Comparison of ENCODE assay signal across 8 mouse cellular contexts in genomic region chr2:30445312-30445711, GRCm38 (mm10). TPM values are rescaled to one million over a fixed set of nuclear protein-coding genes. Genes with fewer than 3 reads are reported as not detected.
DNase-seq lines count a peak whose midpoint lies in the region; ATAC-seq lines count a peak whose summit lies in the region.

No protein-coding gene starts in this region.

- H3K27ac ChIP-seq in heart, embryonic 15.5 days: peak overlapping the region; percentile 100
- H3K27ac ChIP-seq in limb, embryonic 13.5 days: peak overlapping the region; percentile 72

- peak overlapping the region; percentile 25 for H3K9ac ChIP-seq in heart, embryonic 15.5 days
- peak overlapping the region; percentile 54 for H3K9ac ChIP-seq in limb, embryonic 13.5 days

- peak; percentile 24 for DNase-seq in adrenal gland, adult 2 months
- no peak for DNase-seq in adrenal gland, postnatal 4 days (ENCODE audit: low spot score in 2 of 2)
- peak; percentile 90 for DNase-seq in Muller cell, postnatal 12 days (ENCODE audit: inconsistent ontology term)
- DNase-seq in testis, postnatal 14 days (ENCODE audit: low spot score): peak; percentile 64
- DNase-seq in right cerebral cortex, postnatal 4 days: no peak

- peaks cover 25% of the 10 kb centered on the region for H3K36me3 ChIP-seq in heart, embryonic 15.5 days
- H3K36me3 ChIP-seq in limb, embryonic 13.5 days: peaks cover 71% of the 10 kb centered on the region

- WGBS in heart, embryonic 15.5 days: 35% methylated on average over 2 of the region's 2 CpGs
- WGBS in limb, embryonic 13.5 days: 25% methylated on average over 2 of the region's 2 CpGs

- ATAC-seq in heart, embryonic 15.5 days (replicated peaks; ENCODE audit: insufficient number of reproducible peaks, insufficient read depth, low FRiP score, low read depth): no peak
- no peak for ATAC-seq in limb, embryonic 13.5 days (ENCODE audit: low FRiP score, low read depth)
- ATAC-seq in CD4-positive, CD25-positive, alpha-beta regulatory T cell, adult 4 months: no peak

- H3K27me3 ChIP-seq in heart, embryonic 15.5 days: no peaks in the 10 kb centered on the region
- H3K27me3 ChIP-seq in limb, embryonic 13.5 days: no peaks in the 10 kb centered on the region

- peak overlapping the region; percentile 18; the same call in 1 of the 2 replicates for H3K4me2 ChIP-seq in heart, embryonic 15.5 days
- H3K4me2 ChIP-seq in limb, embryonic 13.5 days (replicated peaks): peak overlapping the region; percentile 4; the same call in 1 of the 2 replicates

- no peak overlapping the region for H3K4me3 ChIP-seq in heart, embryonic 15.5 days
- H3K4me3 ChIP-seq in limb, embryonic 13.5 days: no peak overlapping the region

- peaks cover 75% of the 10 kb centered on the region for H3K4me1 ChIP-seq in heart, embryonic 15.5 days (replicated peaks)
- H3K4me1 ChIP-seq in limb, embryonic 13.5 days: peaks cover 61% of the 10 kb centered on the region

- 0 out of 2 replicates have a peak, but pooled peaks cover 6% of the 10 kb centered on the region for H3K9me3 ChIP-seq in heart, embryonic 15.5 days (replicated peaks)
- peaks cover 4% of the 10 kb centered on the region for H3K9me3 ChIP-seq in limb, embryonic 13.5 days

RNA-seq across cellular contexts. Expression of gene Ier5l, which starts 28.7 kb away (rescaled TPM):
- total RNA-seq in adrenal gland, adult 2 months (2021): 1 to 10 TPM; 2.4 to 7.8 TPM
- 30.6 and 39.4 TPM in 2 replicates for polyA plus RNA-seq in adrenal gland, adult 2 months (2012; rRNA removed)
- 10 to 100 TPM; 10.6 to 11.6 TPM for total RNA-seq in adrenal gland, postnatal 4 days (2021)
- polyA plus RNA-seq in heart, embryonic 15.5 days (2015; fragmentation: Nextera tagmentation; extraction: Ambion mirVana): 1.7 and 2.0 TPM in 2 replicates
- polyA plus RNA-seq in limb, embryonic 13.5 days (2015; fragmentation: Nextera tagmentation; extraction: Ambion mirVana): 2.9 and 3.0 TPM in 2 replicates
- polyA plus RNA-seq in CD4-positive, CD25-positive, alpha-beta regulatory T cell, adult 4 months (2017; shearing (Covaris generic)): under 1 TPM in 1 of 2 experiments, not detected in 1; 0.20 TPM

RNA-seq across cellular contexts. Expression of gene Ptpa, which starts 29.5 kb away (rescaled TPM):
- total RNA-seq in adrenal gland, adult 2 months (2021): 100 to 1,000 TPM; 124 to 147 TPM
- 235 and 242 TPM in 2 replicates for polyA plus RNA-seq in adrenal gland, adult 2 months (2012; rRNA removed)
- total RNA-seq in adrenal gland, postnatal 4 days (2021): 100 to 1,000 TPM; 165 to 169 TPM
- 102 and 119 TPM in 2 replicates for polyA plus RNA-seq in heart, embryonic 15.5 days (2015; fragmentation: Nextera tagmentation; extraction: Ambion mirVana)
- polyA plus RNA-seq in limb, embryonic 13.5 days (2015; fragmentation: Nextera tagmentation; extraction: Ambion mirVana): 144 and 150 TPM in 2 replicates
- 10 to 100 TPM; 37.8 to 86.7 TPM for polyA plus RNA-seq in CD4-positive, CD25-positive, alpha-beta regulatory T cell, adult 4 months (2017; shearing (Covaris generic))

RNA-seq across cellular contexts. Expression of gene Crat, which starts 29.7 kb away (rescaled TPM):
- 100 to 1,000 TPM; 216 to 274 TPM for total RNA-seq in adrenal gland, adult 2 months (2021)
- 326 and 448 TPM in 2 replicates for polyA plus RNA-seq in adrenal gland, adult 2 months (2012; rRNA removed)
- total RNA-seq in adrenal gland, postnatal 4 days (2021): 10 to 100 TPM; 77.6 to 90.3 TPM
- 108 and 109 TPM in 2 replicates for polyA plus RNA-seq in heart, embryonic 15.5 days (2015; fragmentation: Nextera tagmentation; extraction: Ambion mirVana)
- 28.0 and 31.1 TPM in 2 replicates for polyA plus RNA-seq in limb, embryonic 13.5 days (2015; fragmentation: Nextera tagmentation; extraction: Ambion mirVana)
- 1 to 10 TPM; 1.1 to 2.2 TPM for polyA plus RNA-seq in CD4-positive, CD25-positive, alpha-beta regulatory T cell, adult 4 months (2017; shearing (Covaris generic))

RNA-seq across cellular contexts. Expression of gene Dolpp1, which starts 53.3 kb away (rescaled TPM):
- total RNA-seq in adrenal gland, adult 2 months (2021): 10 to 100 TPM; 16.5 to 21.9 TPM
- polyA plus RNA-seq in adrenal gland, adult 2 months (2012; rRNA removed): 70.6 and 82.0 TPM in 2 replicates
- 10 to 100 TPM; 25.9 to 33.9 TPM for total RNA-seq in adrenal gland, postnatal 4 days (2021)
- 19.5 and 25.2 TPM in 2 replicates for polyA plus RNA-seq in heart, embryonic 15.5 days (2015; fragmentation: Nextera tagmentation; extraction: Ambion mirVana)
- 33.1 and 33.5 TPM in 2 replicates for polyA plus RNA-seq in limb, embryonic 13.5 days (2015; fragmentation: Nextera tagmentation; extraction: Ambion mirVana)
- 10 to 100 TPM; 16.9 to 28.1 TPM for polyA plus RNA-seq in CD4-positive, CD25-positive, alpha-beta regulatory T cell, adult 4 months (2017; shearing (Covaris generic))

Comparison
In these comparisons a context has a peak if more than half of its experiments do, and no peak if none do; other contexts are left out.
1. DNase-seq: peak in adrenal gland, adult 2 months (single experiment), Muller cell, postnatal 12 days (single experiment) and testis, postnatal 14 days (single experiment); none in adrenal gland, postnatal 4 days (0 of 2) and right cerebral cortex, postnatal 4 days (single experiment).